Mouse (Mus musculus) left cerebral cortex, adult 2 months (tissue): ENCODE measurements around the gene Akap8. TPM values are rescaled to one million over a fixed set of nuclear protein-coding genes. Genes with fewer than 3 reads are reported as not detected.

Experiments
- DNase-seq, 2 experiments: peaks; one replicate each; pipeline ENCODE4 v3.0.0; 2021 to 2022; ENCODE audit warnings: low spot score in 2 of 2, mixed read lengths in 1 of 2; ENCODE audit errors: extremely low spot score in 1 of 2
- H3K27ac ChIP-seq: fragments of 200-600 bp; 2 replicates; pipeline ENCODE4 v1.8.1; 2022
- H3K4me3 ChIP-seq: fragments of 200-600 bp; 2 replicates; pipeline ENCODE4 v1.8.1; 2022
- CTCF ChIP-seq: fragments of 200-600 bp; IDR thresholded peaks from 2 replicates; pipeline ENCODE4 v1.8.1; 2022; ENCODE audit warnings: antibody characterized with exemption, mild to moderate bottlenecking, moderate library complexity
- intact Hi-C: fragments of 180-260 bp; cut with DNase I; formaldehyde crosslinking; loops from one replicate; pipeline ENCODE4 v1.15.1; 2025
- total RNA-seq, 2 experiments: library from RNA; stranded (reverse); gene quantifications; 2 replicates each; pipeline ENCODE4 v1.2.3; 2021

The Akap8 gene
- total RNA-seq, 2 experiments from 2014 or later: 99.6 to 110 TPM

DNA sequence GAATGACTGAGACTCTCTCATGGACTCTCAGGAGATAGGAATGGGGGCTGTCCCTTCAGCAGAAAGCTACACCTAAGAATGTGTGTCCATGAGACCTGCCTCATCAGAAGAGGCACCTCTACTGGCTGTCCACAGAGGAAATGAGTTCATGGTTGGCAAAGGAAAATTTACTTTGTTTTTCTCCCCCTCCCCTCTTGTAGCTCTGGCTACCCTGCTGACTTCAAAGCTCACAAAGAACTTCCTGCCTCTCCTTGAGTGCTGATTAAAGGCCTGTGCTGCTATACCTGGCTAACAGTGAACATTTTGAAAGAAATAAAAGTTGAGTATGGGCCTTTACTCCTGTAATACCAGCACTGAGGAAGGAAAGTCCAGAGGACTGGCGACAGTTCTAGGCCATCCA, 20.1 kb upstream of the Akap8 start:
- no peak for DNase-seq
- H3K27ac ChIP-seq: no peak overlapping the region
- no peak overlapping the region for H3K4me3 ChIP-seq
- intact Hi-C loops: no loop called here
- no peak for TF ChIP-seq CTCF

DNA sequence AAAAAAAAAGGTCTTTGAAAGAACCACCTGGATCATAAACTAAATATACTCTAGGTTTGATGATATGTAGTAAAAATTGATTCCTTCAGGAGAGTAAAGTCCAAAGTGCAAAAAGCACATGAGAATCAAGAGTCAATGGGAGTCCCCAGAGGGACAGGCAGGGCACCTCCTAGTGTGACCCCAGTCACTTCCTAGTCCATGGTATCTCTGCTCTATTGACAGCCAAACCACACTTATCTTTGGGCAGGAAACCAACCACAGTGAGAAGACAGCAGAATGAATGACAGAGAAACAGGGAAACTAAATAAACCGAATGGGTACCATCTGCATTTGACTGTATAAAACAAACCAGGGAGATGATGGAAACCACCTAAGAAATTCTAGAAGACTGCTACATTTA, 19.1 kb upstream of the Akap8 start:
- intact Hi-C loops: no loop called here
- DNase-seq: no peak
- no peak overlapping the region for H3K27ac ChIP-seq
- no peak overlapping the region for H3K4me3 ChIP-seq
- TF ChIP-seq CTCF: no peak

DNA sequence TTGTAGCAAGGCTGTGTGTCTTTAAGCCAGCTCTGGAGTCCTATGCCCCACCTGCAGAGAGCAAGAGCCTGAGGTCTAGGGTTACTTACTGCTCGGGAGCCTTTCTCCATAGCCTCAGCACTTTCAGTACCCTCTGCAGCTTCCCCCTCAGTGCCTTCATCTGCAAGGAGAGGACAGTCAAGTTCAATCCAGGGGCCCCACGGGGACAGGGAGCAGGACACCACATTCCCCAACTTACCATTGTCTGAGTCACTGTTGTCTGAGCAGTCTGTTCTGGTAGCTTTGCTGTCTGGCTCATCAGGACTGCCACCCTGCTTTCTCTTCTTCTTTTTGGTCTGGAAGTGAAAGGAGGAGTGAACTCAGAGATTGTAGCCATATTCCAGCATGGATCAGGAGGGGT, 14.8 kb upstream of the Akap8 start:
- Histone ChIP-seq H3K4me3 (no peak overlapping the region), H3K27ac (no peak overlapping the region)
- intact Hi-C loops: no loop called here
- no peak for DNase-seq
- no peak for TF ChIP-seq CTCF

DNA sequence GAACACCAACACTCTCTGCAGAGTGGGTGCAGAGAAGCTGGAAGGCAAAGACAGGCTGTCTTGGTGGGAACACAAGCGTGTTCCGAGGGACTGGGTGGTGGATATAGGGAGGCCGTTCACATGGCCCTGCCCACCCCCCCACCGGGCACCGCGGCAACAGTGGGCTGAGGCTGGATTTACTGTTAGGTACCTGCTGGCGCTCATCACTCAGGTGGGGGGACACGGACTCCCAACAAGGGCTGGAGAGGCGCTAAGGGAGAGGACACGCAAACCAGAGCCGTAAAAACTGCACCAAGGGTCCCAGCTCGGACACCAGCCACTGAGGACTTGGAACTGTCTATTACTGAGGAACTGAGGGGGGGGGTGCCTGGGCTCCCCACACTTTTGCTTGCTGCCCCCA, 13.9 kb upstream of the Akap8 start:
- Histone ChIP-seq H3K27ac (no peak overlapping the region), H3K4me3 (no peak overlapping the region)
- no peak for DNase-seq
- intact Hi-C loops: no loop called here
- no peak for TF ChIP-seq CTCF

DNA sequence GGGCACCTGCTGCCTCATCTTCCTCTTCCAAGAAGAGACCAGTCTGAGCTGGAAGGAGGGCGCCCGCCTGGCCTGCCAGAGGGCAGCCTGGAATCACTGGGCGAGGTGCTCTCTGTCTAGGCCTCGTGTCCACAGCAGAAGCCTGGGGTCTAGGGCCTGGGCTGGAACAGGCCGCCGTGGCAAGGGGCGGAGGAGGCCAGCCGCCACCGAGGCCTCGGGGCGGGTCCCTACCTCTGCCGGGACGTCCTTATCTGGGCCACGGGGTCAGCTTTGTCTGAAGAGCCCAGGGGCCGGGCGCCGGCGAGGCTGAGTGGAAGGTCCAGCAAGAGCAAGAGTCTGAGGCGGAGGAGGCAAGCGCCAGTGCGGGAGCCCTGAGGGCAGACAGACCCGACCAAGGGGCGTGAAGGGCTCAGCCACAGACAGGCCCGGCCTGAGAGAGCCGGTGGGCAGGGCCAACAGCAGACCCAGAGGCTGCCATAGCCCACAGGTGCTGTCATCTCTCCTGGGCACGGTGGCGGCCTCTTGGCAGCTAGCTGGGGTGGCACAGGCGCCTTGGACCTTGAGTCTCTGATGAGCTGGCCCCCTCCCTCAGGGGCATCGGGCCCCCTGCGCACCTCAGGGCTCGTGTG, 12.8 kb upstream of the Akap8 start:
- H3K27ac ChIP-seq: no peak overlapping the region
- intact Hi-C loops: no loop called here
- DNase-seq: no peak
- TF ChIP-seq CTCF: no peak
- H3K4me3 ChIP-seq: no peak overlapping the region

DNA sequence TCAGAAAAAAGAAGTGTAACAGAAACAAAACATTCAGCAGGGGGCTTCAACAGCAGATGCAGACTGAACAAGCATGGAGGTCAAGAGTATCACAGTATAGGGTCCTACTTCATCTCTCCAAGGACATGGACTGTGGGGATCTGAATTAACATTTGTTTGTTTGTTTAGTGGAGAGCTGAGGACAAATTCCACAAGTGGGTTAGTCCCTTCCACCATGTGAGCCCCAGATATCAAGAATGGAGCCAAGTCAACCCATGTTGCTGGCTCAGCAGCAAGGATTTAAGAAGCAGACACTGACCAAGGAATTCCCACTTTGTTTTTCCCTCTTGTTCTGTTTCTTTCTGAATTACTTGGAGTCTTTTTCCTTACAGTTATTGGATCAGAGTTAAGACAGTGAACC, 6.5 kb upstream of the Akap8 start:
- no peak for TF ChIP-seq CTCF
- Histone ChIP-seq H3K4me3 (no peak overlapping the region), H3K27ac (no peak overlapping the region)
- DNase-seq: no peak
- intact Hi-C loops: no loop called here

DNA sequence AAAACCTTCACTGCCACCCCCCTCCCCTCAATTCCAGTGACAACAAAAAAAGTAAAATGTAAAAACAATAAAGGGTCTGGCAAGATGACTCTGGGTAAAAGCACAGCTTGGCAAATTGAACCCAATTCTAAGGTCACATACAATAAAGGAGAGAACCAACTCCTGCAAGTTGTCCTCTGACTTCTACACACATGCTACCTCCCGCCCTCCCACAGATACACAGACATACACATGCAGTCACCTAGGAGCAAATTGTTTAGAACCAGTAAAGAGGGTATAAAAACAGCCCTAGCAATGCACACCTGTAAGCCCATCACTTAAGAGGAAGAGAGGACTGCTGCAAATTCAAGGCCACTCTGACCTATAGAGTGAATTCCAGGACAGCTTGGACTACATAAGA, 1.8 kb upstream of the Akap8 start:
- no peak overlapping the region for H3K4me3 ChIP-seq
- TF ChIP-seq CTCF: no peak
- DNase-seq: no peak
- H3K27ac ChIP-seq: no peak overlapping the region
- intact Hi-C loops: no loop called here

DNA sequence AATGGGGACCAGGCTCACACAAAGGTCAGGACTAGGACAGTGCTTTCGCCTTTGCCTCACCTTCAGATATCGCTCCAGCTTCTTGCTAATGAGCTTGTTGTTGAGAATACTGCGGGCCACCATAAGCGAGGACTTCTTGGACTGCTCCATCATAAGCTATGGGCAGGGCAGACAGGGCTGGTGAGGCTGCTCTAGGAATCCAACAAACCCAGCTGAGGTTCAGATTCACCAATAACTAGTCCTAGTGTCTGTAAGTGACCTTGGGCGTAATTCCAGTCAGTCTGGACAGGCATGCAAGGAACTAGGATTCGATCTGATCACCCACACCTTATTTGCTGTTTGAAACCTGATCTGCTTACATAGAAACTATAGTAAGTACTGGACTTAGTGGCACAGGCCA, 798 bp upstream of the Akap8 start:
- H3K27ac ChIP-seq: peak overlapping the region; percentile 91
- DNase-seq: no peak
- H3K4me3 ChIP-seq: peak overlapping the region; percentile 93
- intact Hi-C loops: no loop called here
- TF ChIP-seq CTCF: no peak

DNA sequence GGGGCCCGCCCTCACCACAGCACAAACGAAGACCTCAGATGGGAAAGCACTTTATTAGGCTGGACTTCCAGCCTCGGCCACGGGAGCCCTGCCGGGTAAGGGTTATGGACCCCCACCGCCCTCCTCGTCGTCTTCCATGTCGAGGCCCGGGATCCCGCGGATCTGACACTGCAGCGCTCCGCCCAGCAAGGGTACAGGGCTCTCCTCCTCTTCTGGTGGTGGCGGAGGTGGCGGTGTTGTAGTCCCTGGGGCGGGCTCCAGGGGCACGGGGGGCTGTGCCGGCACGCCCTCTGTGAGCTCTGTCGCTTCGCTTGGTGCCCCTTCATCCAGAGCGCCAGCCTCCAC, 324 bp upstream of the Akap8 start:
- Histone ChIP-seq H3K4me3 (peak overlapping the region; percentile 93), H3K27ac (peak overlapping the region; percentile 91)
- TF ChIP-seq CTCF: peak; percentile 4
- intact Hi-C loops: no loop called here
- DNase-seq: no peak

DNA sequence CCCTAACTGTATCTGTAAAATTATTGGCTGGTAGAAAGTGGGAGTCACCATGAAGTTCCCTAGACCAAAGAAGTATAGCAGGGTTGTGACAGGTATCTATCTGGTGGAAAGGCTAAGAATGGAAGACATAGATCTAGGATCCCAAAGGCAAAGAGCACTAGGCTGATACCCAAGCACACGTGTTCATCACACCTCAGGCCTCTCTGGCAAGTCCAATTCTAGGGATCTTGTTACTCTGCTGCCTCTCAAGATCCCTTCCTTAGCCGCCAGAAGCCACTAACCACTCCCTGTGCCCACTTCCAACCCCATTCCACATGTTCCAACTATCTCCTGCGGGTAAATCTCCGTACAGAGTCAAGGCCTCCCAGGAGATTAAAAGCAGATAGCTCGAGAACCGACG, 1.1 kb downstream of the Akap8 start:
- TF ChIP-seq CTCF: no peak
- intact Hi-C loops: no loop called here
- Histone ChIP-seq H3K27ac (peak overlapping the region; percentile 98), H3K4me3 (peak overlapping the region; percentile 93)
- no peak for DNase-seq

DNA sequence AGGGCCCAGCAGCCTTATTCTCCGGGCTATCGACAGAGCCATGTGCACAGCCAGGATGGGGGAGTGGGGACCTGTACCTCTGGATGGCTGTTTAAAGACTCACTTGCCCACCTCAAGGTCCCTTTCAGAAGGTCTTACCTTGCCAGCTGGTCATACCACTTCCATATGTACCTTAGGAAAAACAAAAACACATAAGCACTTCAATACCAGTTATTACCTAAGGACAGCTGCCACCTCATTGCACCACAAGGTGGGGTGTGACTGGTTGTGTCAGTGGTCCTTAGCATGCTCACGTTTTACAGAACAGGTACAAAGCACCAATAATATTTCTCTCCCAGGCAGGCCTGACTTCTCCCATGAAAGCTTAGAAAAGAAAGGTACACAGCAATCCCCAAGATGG, 3.3 kb downstream of the Akap8 start:
- DNase-seq: no peak
- intact Hi-C loops: no loop called here
- Histone ChIP-seq H3K27ac (no peak overlapping the region), H3K4me3 (no peak overlapping the region)
- TF ChIP-seq CTCF: no peak

DNA sequence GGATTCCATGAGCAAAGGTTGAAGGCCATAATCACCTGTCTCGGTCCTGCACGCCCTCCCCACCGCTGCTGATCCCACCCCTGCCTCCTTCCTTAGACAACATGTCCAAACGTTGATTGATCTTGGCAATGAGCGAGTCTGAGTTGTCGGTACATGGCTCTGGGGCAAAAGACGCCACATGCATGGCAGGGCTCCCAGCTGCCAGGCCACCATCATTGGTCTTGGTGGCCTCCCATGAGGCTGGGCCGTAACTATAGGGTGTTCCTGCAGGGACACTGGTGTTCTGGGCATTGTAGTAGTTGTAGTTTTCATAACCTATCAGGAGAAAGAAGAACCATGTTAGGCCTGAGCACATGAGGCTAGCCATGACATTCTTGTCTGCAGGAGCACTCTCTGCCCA, 4.0 kb downstream of the Akap8 start:
- DNase-seq: no peak
- no peak for TF ChIP-seq CTCF
- Histone ChIP-seq H3K27ac (no peak overlapping the region), H3K4me3 (no peak overlapping the region)
- intact Hi-C loops: no loop called here

DNA sequence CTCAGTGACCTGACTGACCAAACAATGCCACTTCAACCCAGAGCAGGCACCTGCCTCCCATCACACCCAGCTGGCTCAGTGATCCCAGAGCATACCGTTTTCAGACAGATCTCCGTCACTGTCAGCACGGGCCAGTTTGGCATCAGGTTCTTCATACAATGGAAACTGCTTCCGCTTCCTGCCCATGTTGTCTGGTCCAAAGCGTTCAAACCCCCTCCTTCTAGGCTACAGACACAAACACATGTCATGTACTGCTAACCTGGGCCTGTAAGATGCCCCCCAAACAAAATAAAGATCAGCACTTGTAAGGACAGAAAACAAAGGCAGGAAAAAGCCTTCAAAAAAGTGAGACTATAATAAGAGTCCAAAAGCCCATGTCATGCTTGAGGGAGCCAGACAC, 5.5 kb downstream of the Akap8 start:
- TF ChIP-seq CTCF: no peak
- no peak overlapping the region for H3K27ac ChIP-seq
- DNase-seq: no peak
- no peak overlapping the region for H3K4me3 ChIP-seq
- intact Hi-C loops: no loop called here

DNA sequence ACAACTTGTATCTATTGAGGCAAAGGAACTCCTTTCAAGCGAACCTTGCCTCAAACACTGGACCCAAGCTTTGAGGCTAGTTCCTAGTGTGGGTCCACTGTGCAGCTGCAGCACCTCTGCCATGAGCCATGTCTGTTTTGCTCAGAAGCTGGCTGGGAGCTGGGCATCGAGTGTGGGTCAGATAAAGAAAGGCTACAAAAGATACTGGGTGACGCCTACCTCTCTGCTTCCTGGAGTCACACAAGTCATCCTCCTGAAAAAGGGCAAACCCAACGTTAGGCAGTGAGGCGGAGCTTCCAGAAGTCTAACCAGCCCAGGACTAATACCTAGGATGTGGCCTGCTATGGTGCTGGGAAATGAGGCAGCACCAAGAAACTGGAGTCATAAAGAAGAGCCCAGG, 7.1 kb downstream of the Akap8 start:
- intact Hi-C loops: no loop called here
- no peak for DNase-seq
- no peak overlapping the region for H3K27ac ChIP-seq
- no peak for TF ChIP-seq CTCF
- no peak overlapping the region for H3K4me3 ChIP-seq
